Mouse (Mus musculus) megakaryocyte-erythroid progenitor cell, adult 5 weeks (primary cell): ENCODE data around the gene Ifnar2. TPM values are rescaled to one million over a fixed set of nuclear protein-coding genes. Genes with fewer than 3 reads are reported as not detected.

Experiments
- polyA plus RNA-seq: library from polyadenylated mRNA; stranded (reverse); fragments of >175 nt; gene quantifications from 2 replicates; pipeline ENCODE4 v1.2.3, GENCODE M21; 2012

Ifnar2 gene
- polyA plus RNA-seq, result 68.8 and 86.3 TPM in 2 replicates

GRCm38 (mm10) chr16:91372577-91373472 is at the start of gene Ifnar2:
Gene Ifnar2, plus strand, starts transcription at chr16:91372783.

GRCm38 (mm10) chr16:91391421-91391820 is 18.8 kb downstream of the Ifnar2 start, which contains the start of gene Gm21970:
Gene Gm21970, plus strand, starts transcription at chr16:91391721.

DNA sequence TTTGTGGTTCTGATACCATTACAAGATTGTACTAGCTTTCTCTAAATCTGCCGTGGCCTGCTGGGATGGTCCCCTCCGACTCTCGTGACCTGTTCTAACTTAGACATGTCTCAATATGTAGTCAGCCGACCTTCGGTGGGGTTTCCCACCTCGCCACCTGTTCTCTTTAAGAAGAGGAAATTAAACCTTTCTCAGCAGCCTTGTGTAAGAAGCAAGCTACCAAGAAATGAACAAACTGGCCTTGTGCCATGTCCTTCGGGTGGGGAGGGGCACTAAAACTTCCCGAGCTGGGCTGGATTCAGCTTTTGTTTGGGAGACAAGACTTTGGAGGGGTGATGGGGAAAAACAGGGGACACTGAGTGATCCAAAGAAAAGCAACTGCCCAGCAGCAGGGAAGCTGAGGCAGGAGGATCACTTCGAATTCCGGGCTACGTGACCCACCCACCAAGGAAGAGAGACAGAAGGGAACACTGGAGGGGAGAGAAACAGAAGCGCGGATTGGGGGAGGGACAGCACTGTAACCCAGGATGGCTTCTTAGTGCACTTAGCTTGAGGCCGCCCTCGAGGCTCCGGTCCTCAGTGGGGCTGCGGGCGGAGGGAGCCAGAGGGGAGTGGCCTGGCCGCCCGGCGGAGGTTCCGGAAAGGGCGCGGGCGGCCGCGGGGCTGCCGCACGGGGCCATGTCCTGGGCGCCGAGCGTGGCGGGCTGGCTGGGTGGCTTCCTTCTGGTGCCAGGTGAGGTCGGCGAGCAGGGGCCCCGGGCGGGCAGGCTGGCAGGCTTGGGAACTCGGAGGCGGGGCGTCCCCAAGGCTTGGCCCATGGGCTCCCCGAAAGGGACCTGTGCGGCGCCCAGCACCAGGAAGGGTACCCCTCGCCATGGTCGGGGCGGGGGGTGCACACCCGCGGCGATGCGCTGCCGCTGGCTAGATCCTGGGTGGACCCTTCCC is 33.3 kb downstream of the Ifnar2 start, which contains the start of gene Il10rb:
Il10rb (plus strand) TSS at position 525 of the 945 bp plus-strand sequence.

Other genes starting within 250 kb of the Ifnar2 start
- 0.02 TPM in 1 of 2 replicates, not detected in the other for gene Olig2, start 147.3 kb upstream of the Ifnar2 start, polyA plus RNA-seq
- 0.10 TPM in 1 of 2 replicates, not detected in the other for gene Olig1, start 103.0 kb upstream of the Ifnar2 start, polyA plus RNA-seq
- gene Gm21970, start 18.9 kb downstream of the Ifnar2 start, polyA plus RNA-seq, result not detected in 2 replicates
- gene Il10rb, start 33.4 kb downstream of the Ifnar2 start, polyA plus RNA-seq, result 8.7 and 10.8 TPM in 2 replicates
- 10.3 and 12.5 TPM in 2 replicates for gene Ifnar1, start 112.5 kb downstream of the Ifnar2 start, polyA plus RNA-seq
- gene Ifngr2, start 174.3 kb downstream of the Ifnar2 start, polyA plus RNA-seq, result 10.7 and 19.2 TPM in 2 replicates
- 5.0 and 7.3 TPM in 2 replicates for gene Tmem50b, start 225.0 kb downstream of the Ifnar2 start, polyA plus RNA-seq
- gene Dnajc28, start 246.2 kb downstream of the Ifnar2 start, polyA plus RNA-seq, result 0.61 and 1.0 TPM in 2 replicates